Mouse (Mus musculus): ENCODE results near the gene Gfm1.

Gfm1 gene

GRCm38 (mm10) chr3:67496310-67496709, 66.4 kb downstream of the Gfm1 start:
- no peak for ATAC-seq (ENCODE audit: low TSS enrichment)

GRCm38 (mm10) chr3:67497998-67498397, 68.1 kb downstream of the Gfm1 start:
- no peak for ATAC-seq (ENCODE audit: low TSS enrichment)

DNA sequence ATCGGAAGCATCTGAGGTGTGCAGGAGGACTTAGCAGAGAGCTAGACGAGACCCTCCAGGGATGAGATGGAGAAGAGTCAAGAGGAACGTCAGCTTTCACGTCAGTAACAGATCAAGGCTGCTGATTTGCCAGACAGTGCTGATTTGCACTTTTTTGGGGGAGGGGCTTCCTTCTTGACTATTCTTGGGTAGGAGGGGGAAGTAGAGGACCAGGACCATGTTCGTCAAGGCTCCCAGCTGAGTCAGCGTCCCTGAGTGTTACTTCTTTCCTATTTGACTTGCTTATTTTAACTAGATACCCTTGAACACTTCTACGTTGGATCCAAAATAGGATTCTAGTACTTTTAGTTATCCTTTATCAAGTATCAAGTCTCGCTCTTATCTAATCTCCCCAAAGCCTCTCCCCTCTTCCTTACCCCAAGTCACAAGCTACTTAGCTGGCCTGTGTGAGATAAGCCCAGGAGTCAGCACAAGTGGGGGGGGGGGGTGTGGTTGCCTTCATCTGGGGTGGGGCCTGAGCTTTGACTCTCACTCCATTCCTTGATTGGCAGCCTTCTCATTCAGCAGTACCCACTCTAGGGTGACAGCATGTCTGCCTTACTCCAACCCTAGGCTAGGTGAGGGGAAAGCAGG, 69.0 kb downstream of the Gfm1 start:
- ATAC-seq (ENCODE audit: low TSS enrichment) = no peak

GRCm38 (mm10) chr3:67499406-67499791, 69.5 kb downstream of the Gfm1 start:
- ATAC-seq (ENCODE audit: low TSS enrichment) = no peak

GRCm38 (mm10) chr3:67503878-67504277, 74.0 kb downstream of the Gfm1 start:
- ATAC-seq (ENCODE audit: low TSS enrichment) = no peak

DNA sequence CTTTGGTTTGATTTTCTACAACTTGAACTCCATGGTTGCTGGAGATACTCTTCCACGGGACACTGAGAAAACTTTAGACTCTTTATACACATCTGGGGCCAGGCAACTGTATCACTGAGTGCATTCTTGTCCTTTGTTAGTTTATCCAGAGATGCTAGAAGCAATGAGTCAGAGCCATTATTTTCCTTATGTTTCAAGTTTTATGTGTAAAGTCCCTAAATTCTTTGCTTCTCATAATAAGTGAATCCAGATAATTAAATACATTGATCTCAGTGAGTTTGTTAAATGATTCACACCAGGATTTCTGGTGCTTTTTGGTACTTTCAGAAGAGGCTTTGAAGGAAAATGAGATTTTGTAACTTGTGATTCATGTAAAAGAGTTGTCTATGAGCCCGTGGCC, 75.4 kb downstream of the Gfm1 start:
- no peak for ATAC-seq (ENCODE audit: low TSS enrichment)

- peak; percentile 72 for ATAC-seq (ENCODE audit: low TSS enrichment)
These were observed 78.5 kb downstream of the Gfm1 start for GRCm38 (mm10) chr3:67508216-67508892.

- ATAC-seq (ENCODE audit: low TSS enrichment) = peak; percentile 75
These were observed 82.9 kb downstream of the Gfm1 start for GRCm38 (mm10) chr3:67512807-67513206.

- ATAC-seq (ENCODE audit: low TSS enrichment) = peak; percentile 69
These were observed 84.9 kb downstream of the Gfm1 start for GRCm38 (mm10) chr3:67514801-67515273.

DNA sequence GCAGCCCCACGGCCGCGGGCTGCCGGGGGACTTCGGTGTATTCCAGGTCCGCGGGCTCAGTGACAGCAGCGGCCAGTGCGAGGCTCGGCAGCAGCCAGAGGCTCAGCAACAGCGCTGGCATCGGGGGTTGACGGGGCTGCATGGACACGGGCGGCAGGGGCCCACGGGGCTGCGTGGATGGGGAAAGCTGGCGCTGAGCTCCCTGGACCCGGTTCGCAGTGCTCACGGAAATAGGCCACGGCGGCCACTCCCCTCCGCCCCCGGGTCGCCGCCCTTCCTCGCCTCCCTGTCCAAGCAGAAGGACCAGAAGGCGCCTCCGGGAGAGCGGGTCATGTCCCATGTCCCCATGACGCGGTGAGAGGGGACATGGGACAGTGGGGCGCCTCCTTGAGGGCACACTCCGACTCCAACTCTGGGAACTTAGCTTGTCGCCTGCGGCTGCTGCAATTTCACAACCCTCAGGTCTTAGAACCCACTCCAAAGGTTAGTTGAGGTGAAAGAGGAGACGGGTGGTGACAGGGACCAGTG, 85.4 kb downstream of the Gfm1 start, which contains the start of gene Rarres1:
Rarres1 (minus strand) TSS at position 250 of the 528 bp plus-strand sequence.
- ATAC-seq (ENCODE audit: low TSS enrichment) = peak; percentile 21; the same call in 1 of the 2 replicates

- ATAC-seq (ENCODE audit: low TSS enrichment) = no peak
These were observed 90.8 kb downstream of the Gfm1 start for GRCm38 (mm10) chr3:67520568-67521143.

DNA sequence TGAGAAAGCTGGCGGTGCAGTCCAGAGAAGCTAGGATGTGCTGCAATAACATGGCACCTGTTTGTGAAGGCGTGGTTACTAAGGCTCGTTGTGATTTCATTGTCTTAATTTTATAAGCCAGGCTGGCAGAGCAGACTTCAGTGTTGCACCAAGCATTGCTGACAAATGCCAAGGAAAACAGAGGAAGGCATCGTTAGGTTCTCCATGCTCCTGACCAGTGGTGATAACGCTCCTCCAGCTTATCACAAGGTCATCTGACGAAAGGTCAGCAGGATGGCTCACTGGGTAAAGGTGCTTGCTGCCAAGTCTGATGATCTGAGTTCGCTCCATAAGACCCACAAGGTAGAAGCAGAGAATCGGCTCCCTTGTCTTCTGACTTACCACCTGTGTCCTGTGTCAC, 92.8 kb downstream of the Gfm1 start:
- ATAC-seq (ENCODE audit: low TSS enrichment) = no peak

- no peak for ATAC-seq (ENCODE audit: low TSS enrichment)
These were observed 94.9 kb downstream of the Gfm1 start for GRCm38 (mm10) chr3:67524768-67525167.

All from frontal cortex, adult (tissue).